Mouse (Mus musculus) cerebellum, adult 2 months (tissue): ENCODE measurements around the gene Patl2.

Experiments
- CTCF ChIP-seq: fragments of 200-500 bp; IDR thresholded peaks from 2 replicates; pipeline ENCODE4 v1.5.1; 2011; ENCODE audit warnings: low read depth, mild to moderate bottlenecking, control low read depth, low read length, moderate library complexity, borderline replicate concordance; ENCODE audit not compliant: insufficient read depth
- POLR2A ChIP-seq: fragments of 200-500 bp; IDR thresholded peaks from 2 replicates; pipeline ENCODE4 v1.6.1; 2011; ENCODE audit warnings: low read length, control low read depth, borderline replicate concordance; ENCODE audit not compliant: insufficient read depth

DNA sequence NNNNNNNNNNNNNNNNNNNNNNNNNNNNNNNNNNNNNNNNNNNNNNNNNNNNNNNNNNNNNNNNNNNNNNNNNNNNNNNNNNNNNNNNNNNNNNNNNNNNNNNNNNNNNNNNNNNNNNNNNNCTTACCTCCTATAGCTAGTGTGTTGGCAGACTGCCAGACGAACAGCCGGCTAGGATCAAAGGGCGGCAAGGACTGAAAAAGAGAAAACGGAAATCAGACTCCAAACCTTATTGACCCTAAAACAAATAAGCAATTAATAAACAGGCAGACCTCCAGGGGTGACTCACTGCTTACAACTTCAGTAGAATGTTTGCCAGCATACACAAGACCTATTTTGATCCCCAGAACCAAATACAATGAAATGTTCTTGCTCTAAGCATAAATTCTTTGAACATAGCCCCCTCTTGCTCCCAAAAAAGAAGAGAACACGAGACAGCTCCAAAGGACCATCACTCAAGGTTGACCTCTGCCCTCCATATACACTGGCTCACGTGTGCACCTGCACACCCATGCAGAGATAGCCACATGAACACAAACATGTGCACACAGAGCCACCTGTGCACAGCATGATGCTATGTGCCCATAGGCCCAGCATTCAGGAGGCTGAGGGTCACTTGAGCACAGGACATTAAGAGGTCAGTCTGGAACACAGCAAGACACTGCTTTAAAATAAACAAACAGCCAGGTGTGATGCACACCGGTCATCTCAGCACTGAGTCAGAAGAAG, 104.1 kb downstream of the Patl2 start:
- TF ChIP-seq CTCF (no peak), POLR2A (no peak)
